Mouse (Mus musculus) MEL (cell line): Measurements from ENCODE around the gene Lhx5.

ENCODE experiments used
- CTCF ChIP-seq, 3 experiments: IDR thresholded peaks in 2 of 3; conservative IDR thresholded peaks in 1 of 3; 2 replicates each; pipeline ENCODE4 v1.5.1; 2011 to 2012; ENCODE audit warnings: low read length in 3 of 3, low read depth in 2 of 3, mild to moderate bottlenecking in 2 of 3, improper control_type of control experiment in 1 of 3, inconsistent platforms in 1 of 3, mixed read lengths in 1 of 3, moderate library complexity in 1 of 3; ENCODE audit not compliant: control insufficient read depth in 1 of 3, insufficient read depth in 1 of 3, poor library complexity in 1 of 3, severe bottlenecking in 1 of 3
- ELF1 ChIP-seq: IDR thresholded peaks from 2 replicates; pipeline ENCODE4 v1.6.1; 2014; ENCODE audit warnings: low read depth, mild to moderate bottlenecking, inconsistent platforms, low read length, improper control_type of control experiment, moderate library complexity
- EP300 ChIP-seq, 2 experiments: IDR thresholded peaks; 2 replicates each; pipeline ENCODE4 v1.6.1; 2011; ENCODE audit warnings: improper control_type of control experiment in 2 of 2, low read length in 2 of 2, low read depth in 1 of 2, mild to moderate bottlenecking in 1 of 2
- MAX ChIP-seq: IDR thresholded peaks from 2 replicates; pipeline ENCODE4 v1.6.1; 2011; ENCODE audit warnings: low read length, improper control_type of control experiment
- MXI1 ChIP-seq: IDR thresholded peaks from 2 replicates; pipeline ENCODE4 v1.6.1; 2011; ENCODE audit warnings: mild to moderate bottlenecking, low read depth, low read length, improper control_type of control experiment
- MYC ChIP-seq: IDR thresholded peaks from 2 replicates; pipeline ENCODE4 v1.6.1; 2011; ENCODE audit warnings: low read depth, mild to moderate bottlenecking, low read length, improper control_type of control experiment, moderate library complexity
- NELFE ChIP-seq: IDR thresholded peaks from 2 replicates; pipeline ENCODE4 v1.6.1; 2011; ENCODE audit warnings: low read depth, low read length, improper control_type of control experiment
- POLR2A ChIP-seq, 2 experiments: IDR thresholded peaks; 2 replicates each; pipeline ENCODE4 v1.6.1; 2011 to 2012; ENCODE audit warnings: low read length in 2 of 2, mild to moderate bottlenecking in 2 of 2, control low read depth in 1 of 2, improper control_type of control experiment in 1 of 2, low read depth in 1 of 2, moderate library complexity in 1 of 2; ENCODE audit not compliant: control insufficient read depth in 1 of 2, insufficient read depth in 1 of 2, poor library complexity in 1 of 2
- POLR2AphosphoS2 ChIP-seq: IDR thresholded peaks from 2 replicates; pipeline ENCODE4 v1.6.1; 2011; ENCODE audit warnings: low read length, improper control_type of control experiment
- SMC3 ChIP-seq: IDR thresholded peaks from 2 replicates; pipeline ENCODE4 v1.6.1; 2011; ENCODE audit warnings: low read depth, low read length, improper control_type of control experiment
- USF2 ChIP-seq, 2 experiments: IDR thresholded peaks; 2 replicates each; pipeline ENCODE4 v1.6.1; 2011 to 2012; ENCODE audit warnings: improper control_type of control experiment in 2 of 2, low read length in 2 of 2, borderline replicate concordance in 1 of 2, inconsistent platforms in 1 of 2, low read depth in 1 of 2, mild to moderate bottlenecking in 1 of 2; ENCODE audit not compliant: insufficient read depth in 1 of 2

DNA sequence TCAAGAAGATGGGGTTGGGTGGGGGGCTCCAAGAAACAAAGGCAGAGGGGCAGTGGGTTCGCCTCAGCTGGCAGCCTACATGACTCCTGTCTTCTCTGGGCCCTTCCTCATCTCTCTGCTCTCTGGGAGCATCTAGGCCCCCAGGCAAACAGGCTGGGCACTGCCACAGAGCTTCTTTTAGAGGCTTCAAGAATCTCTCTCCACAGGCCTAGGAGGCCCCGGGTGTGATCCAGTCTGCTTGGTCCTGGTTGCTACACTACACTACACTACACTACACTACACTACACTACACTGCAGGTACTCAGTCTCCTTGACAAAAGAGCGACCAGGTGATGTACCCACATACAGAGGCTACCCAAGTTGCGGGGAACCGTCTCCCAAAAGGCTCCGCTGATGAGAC lies 1.8 kb upstream of the Lhx5 start:
- TF ChIP-seq MAX (no peak), SMC3 (no peak), MYC (no peak), ELF1 (no peak), MXI1 (no peak), CTCF (IDR thresholded peaks at IDR 0.05 in 2 of 3, conservative IDR thresholded peaks at IDR 0.05 in 1 of 3; ENCODE audit: control insufficient read depth in 1 of 3, insufficient read depth in 1 of 3, low read depth in 2 of 3, low read length in 3 of 3, poor library complexity in 1 of 3, severe bottlenecking in 1 of 3) (no peak), EP300 (IDR thresholded peaks at IDR 0.05; ENCODE audit: low read depth in 1 of 2, low read length in 2 of 2) (no peak), POLR2AphosphoS2 (no peak), NELFE (no peak), USF2 (IDR thresholded peaks at IDR 0.05; ENCODE audit: borderline replicate concordance in 1 of 2, insufficient read depth in 1 of 2, low read depth in 1 of 2, low read length in 2 of 2) (no peak), POLR2A (IDR thresholded peaks at IDR 0.05; ENCODE audit: control insufficient read depth in 1 of 2, insufficient read depth in 1 of 2, low read depth in 1 of 2, low read length in 2 of 2, poor library complexity in 1 of 2) (no peak)
